In the genomic region with DNA sequence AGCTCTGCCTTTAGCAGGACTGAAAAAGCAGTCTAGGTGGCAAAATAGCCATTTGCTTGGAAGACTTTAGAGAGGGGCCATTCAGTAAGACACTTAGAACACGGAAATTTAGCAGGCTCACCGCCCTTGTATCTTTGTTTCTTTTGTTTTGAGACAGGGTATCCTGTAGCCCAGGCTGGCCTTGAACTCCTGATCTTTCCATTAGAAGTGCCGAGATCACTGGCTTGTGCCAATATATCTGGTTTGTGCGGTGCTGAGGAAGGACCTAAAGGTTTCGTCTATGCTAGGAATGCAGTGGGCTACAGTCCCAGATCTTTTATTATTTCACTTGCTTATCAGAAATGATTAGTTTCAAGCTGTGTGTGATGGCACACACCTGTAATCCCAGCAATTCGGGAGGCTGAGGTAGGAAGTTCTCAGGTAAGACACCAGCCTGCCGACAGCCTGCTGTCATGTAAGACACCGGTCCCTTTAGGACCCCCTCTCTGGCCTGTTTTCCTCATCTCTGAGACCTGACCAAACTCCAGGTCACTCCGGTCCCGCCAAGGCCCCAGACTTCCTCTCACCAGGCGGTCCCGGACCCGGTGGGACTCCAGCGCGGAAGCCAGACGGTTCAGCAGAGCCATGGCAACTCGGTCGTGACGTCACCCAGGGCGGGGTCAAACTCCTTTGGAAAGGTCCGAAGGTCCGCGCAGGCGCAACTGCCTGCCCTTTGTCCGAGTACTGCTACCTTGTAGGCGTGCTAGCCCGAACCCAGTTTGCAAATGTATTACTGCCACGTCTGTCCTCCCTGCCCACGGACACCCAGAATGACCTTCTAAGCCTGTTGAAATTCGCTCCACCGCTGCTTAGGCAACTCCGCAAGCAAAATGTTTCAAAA, we compare ENCODE assay signal across 8 mouse cellular contexts. TPM values are rescaled to one million over a fixed set of nuclear protein-coding genes. Genes with fewer than 3 reads are reported as not detected.
DNase-seq lines count a peak whose midpoint lies in the region; ATAC-seq and TF ChIP-seq lines count a peak whose summit lies in the region.

A gene (minus strand): TSS at position 675 of the 880 bp plus-strand sequence.

- H3K9ac ChIP-seq in heart, embryonic 15.5 days, result peak within 1 kb of the TSS; percentile 58
- H3K9ac ChIP-seq in liver, embryonic 14.5 days (replicated peaks), result peak within 1 kb of the TSS; percentile 24
- H3K9ac ChIP-seq in neural tube, embryonic 11.5 days (ENCODE audit: low read length), result peak within 1 kb of the TSS; percentile 70
- peak within 1 kb of the TSS; percentile 70 for H3K9ac ChIP-seq in stomach, postnatal 0 days (ENCODE audit: low read length)

- peaks cover 11% of the 10 kb centered on the region for H3K4me1 ChIP-seq in forebrain, embryonic 10.5 days
- peaks cover 5% of the 10 kb centered on the region; the same call in 1 of the 2 replicates for H3K4me1 ChIP-seq in heart, embryonic 15.5 days (replicated peaks)
- H3K4me1 ChIP-seq in liver, embryonic 14.5 days (replicated peaks; ENCODE audit: control insufficient read depth in 2 of 2, insufficient read depth in 2 of 2, low read length in 1 of 2), result peaks cover 0 to 15% of the 10 kb centered on the region in 2 experiments; a peak in 2 of 4 replicates
- H3K4me1 ChIP-seq in neural tube, embryonic 11.5 days (ENCODE audit: control insufficient read depth, insufficient read depth, low read length), result peaks cover 5% of the 10 kb centered on the region; the same call in 1 of the 2 replicates
- no peaks in the 10 kb centered on the region for H3K4me1 ChIP-seq in stomach, postnatal 0 days (replicated peaks; ENCODE audit: control insufficient read depth, insufficient read depth)

- H3K27me3 ChIP-seq in forebrain, embryonic 10.5 days (ENCODE audit: poor library complexity, severe bottlenecking), result no peaks in the 10 kb centered on the region
- no peaks in the 10 kb centered on the region for H3K27me3 ChIP-seq in heart, embryonic 15.5 days
- no peaks in the 10 kb centered on the region for H3K27me3 ChIP-seq in liver, embryonic 14.5 days (ENCODE audit: control insufficient read depth, insufficient read depth, low read length)
- H3K27me3 ChIP-seq in neural tube, embryonic 11.5 days (ENCODE audit: control insufficient read depth, insufficient read depth, low read length), result no peaks in the 10 kb centered on the region
- H3K27me3 ChIP-seq in stomach, postnatal 0 days (ENCODE audit: control insufficient read depth, insufficient read depth, low read length), result no peaks in the 10 kb centered on the region

- no peaks in the 10 kb centered on the region for H3K9me3 ChIP-seq in forebrain, embryonic 10.5 days
- H3K9me3 ChIP-seq in heart, embryonic 15.5 days (replicated peaks), result no peaks in the 10 kb centered on the region
- no peaks in the 10 kb centered on the region for H3K9me3 ChIP-seq in liver, embryonic 14.5 days (ENCODE audit: control insufficient read depth, low read length)
- H3K9me3 ChIP-seq in neural tube, embryonic 11.5 days (ENCODE audit: control insufficient read depth, low read length), result no peaks in the 10 kb centered on the region
- H3K9me3 ChIP-seq in stomach, postnatal 0 days (ENCODE audit: control insufficient read depth, low read length), result no peaks in the 10 kb centered on the region

- no peak for TF ChIP-seq EP300 in liver, embryonic 14.5 days (IDR thresholded peaks at IDR 0.05; ENCODE audit: low read depth)
- TF ChIP-seq EP300 in stomach, postnatal 0 days (optimal IDR thresholded peaks at IDR 0.05), result no peak

- no peak for TF ChIP-seq CTCF in liver, embryonic 14.5 days (IDR thresholded peaks at IDR 0.05; ENCODE audit: low read depth)
- TF ChIP-seq CTCF in stomach, postnatal 0 days (IDR thresholded peaks at IDR 0.05; ENCODE audit: low read depth), result no peak

- peak; percentile 93 for ATAC-seq in heart, embryonic 15.5 days (replicated peaks; ENCODE audit: insufficient number of reproducible peaks, insufficient read depth, low FRiP score, low read depth)
- peak; percentile 86 for ATAC-seq in liver, embryonic 14.5 days (ENCODE audit: insufficient read depth)
- ATAC-seq in neural tube, embryonic 11.5 days (ENCODE audit: insufficient read depth, low FRiP score, low TSS enrichment), result peak; percentile 93
- peak; percentile 98 for ATAC-seq in stomach, postnatal 0 days (ENCODE audit: low FRiP score, low TSS enrichment)

- peak within 1 kb of the TSS; percentile 94 for H3K27ac ChIP-seq in forebrain, embryonic 10.5 days
- H3K27ac ChIP-seq in heart, embryonic 15.5 days, result peak within 1 kb of the TSS; percentile 59
- no peak within 1 kb of the TSS for H3K27ac ChIP-seq in liver, embryonic 14.5 days
- peak within 1 kb of the TSS; percentile 74 for H3K27ac ChIP-seq in neural tube, embryonic 11.5 days (ENCODE audit: low read depth, low read length)
- H3K27ac ChIP-seq in stomach, postnatal 0 days (replicated peaks), result peak within 1 kb of the TSS; percentile 80

- DNase-seq in CD8-positive naive resting alpha-beta T cell, adult 2 months (ENCODE audit: low read depth in 2 of 2, low spot score in 2 of 2), result peak; percentile 48 to 55
- DNase-seq in c-Kit-positive CD71-negative TER-119-negative erythroid progenitor cells, embryonic 14.5 days (ENCODE audit: low read depth), result peak; percentile 97
- peak; percentile 99 for DNase-seq in forebrain, embryonic 10.5 days (ENCODE audit: extremely low spot score, low spot score)
- peak; percentile 99 to 100 for DNase-seq in kidney, postnatal 25 days
- DNase-seq in liver, embryonic 14.5 days (ENCODE audit: low read depth in 3 of 3, low spot score in 3 of 3), result peak; percentile 86 to 88 (median 87)
- peak; percentile 98 for DNase-seq in neural tube, embryonic 11.5 days (ENCODE audit: low spot score)
- peak; percentile 99 for DNase-seq in stomach, postnatal 0 days (ENCODE audit: low spot score)

- H3K4me3 ChIP-seq in forebrain, embryonic 10.5 days, result peak within 1 kb of the TSS; percentile 53
- peak within 1 kb of the TSS; percentile 53 for H3K4me3 ChIP-seq in heart, embryonic 15.5 days
- H3K4me3 ChIP-seq in liver, embryonic 14.5 days (ENCODE audit: insufficient read depth in 1 of 2, low read depth in 2 of 2, low read length in 2 of 2), result peak within 1 kb of the TSS; percentile 47 to 84
- H3K4me3 ChIP-seq in neural tube, embryonic 11.5 days (ENCODE audit: low read depth, low read length), result peak within 1 kb of the TSS; percentile 37
- peak within 1 kb of the TSS; percentile 49 for H3K4me3 ChIP-seq in stomach, postnatal 0 days (ENCODE audit: low read depth, low read length)

- WGBS in forebrain, embryonic 10.5 days, result 9% methylated on average over 32 of the region's 32 CpGs
- 5% methylated on average over 32 of the region's 32 CpGs for WGBS in heart, embryonic 15.5 days
- WGBS in liver, embryonic 14.5 days (ENCODE audit: insufficient replicate concordance), result 7% methylated on average over 32 of the region's 32 CpGs
- 9% methylated on average over 32 of the region's 32 CpGs for WGBS in neural tube, embryonic 11.5 days
- 5% methylated on average over 32 of the region's 32 CpGs for WGBS in stomach, postnatal 0 days

- H3K36me3 ChIP-seq in forebrain, embryonic 10.5 days (replicated peaks), result no peaks in the 10 kb centered on the region
- no peaks in the 10 kb centered on the region for H3K36me3 ChIP-seq in heart, embryonic 15.5 days
- no peaks in the 10 kb centered on the region for H3K36me3 ChIP-seq in liver, embryonic 14.5 days (replicated peaks; ENCODE audit: control insufficient read depth, insufficient read depth, low read depth)
- no peaks in the 10 kb centered on the region for H3K36me3 ChIP-seq in neural tube, embryonic 11.5 days (ENCODE audit: control insufficient read depth, insufficient read depth, low read length)
- H3K36me3 ChIP-seq in stomach, postnatal 0 days (ENCODE audit: control insufficient read depth, insufficient read depth, low read length), result no peaks in the 10 kb centered on the region

- H3K4me2 ChIP-seq in heart, embryonic 15.5 days, result peak within 1 kb of the TSS; percentile 71
- peak within 1 kb of the TSS; percentile 72 for H3K4me2 ChIP-seq in liver, embryonic 14.5 days (ENCODE audit: low read depth)
- peak within 1 kb of the TSS; percentile 65 for H3K4me2 ChIP-seq in neural tube, embryonic 11.5 days (ENCODE audit: low read depth)
- H3K4me2 ChIP-seq in stomach, postnatal 0 days (replicated peaks; ENCODE audit: low read depth), result peak within 1 kb of the TSS; percentile 73

RNA-seq across cellular contexts. Expression of the gene that starts here (rescaled TPM):
- polyA plus RNA-seq in forebrain, embryonic 10.5 days (2016; fragmentation: Nextera tagmentation; extraction: Ambion mirVana), result 4.5 and 5.8 TPM in 2 replicates
- 5.2 and 5.8 TPM in 2 replicates for polyA plus RNA-seq in heart, embryonic 15.5 days (2015; fragmentation: Nextera tagmentation; extraction: Ambion mirVana)
- polyA plus RNA-seq in liver, embryonic 14.5 days (2012; rRNA removed), result 2.5 and 3.1 TPM in 2 replicates
- polyA plus RNA-seq in liver, embryonic 14.5 days (2014; fragmentation: Nextera tagmentation; extraction: Ambion mirVana), result 2.7 and 3.5 TPM in 2 replicates
- 2.9 TPM in 2 replicates for polyA plus RNA-seq in neural tube, embryonic 11.5 days (2014; fragmentation: Nextera tagmentation; extraction: Ambion mirVana)
- 11.6 and 15.4 TPM in 2 replicates for polyA plus RNA-seq in stomach, postnatal 0 days (2015; fragmentation: Nextera tagmentation; extraction: Ambion mirVana)
